Mouse (Mus musculus) stomach, embryonic 14.5 days (tissue): ENCODE results near the gene Khdrbs1. TPM values are rescaled to one million over a fixed set of nuclear protein-coding genes. Genes with fewer than 3 reads are reported as not detected.
A peak's percentile ranks its signal among the peaks of the same experiment; 100 is the strongest.

Experiments used
- ATAC-seq: fragments of 200-750 bp; cut with Nextera tagmentation; 2 replicates; pipeline ENCODE4 v1.8.0; 2017; ENCODE audit warnings: low read depth, moderate TSS enrichment; ENCODE audit not compliant: insufficient number of reproducible peaks, insufficient read depth, low FRiP score
- H3K27ac ChIP-seq: fragments of 300-500 bp; sonication (generic); 2 replicates; pipeline ENCODE4 v1.5.1; 2014; ENCODE audit warnings: mild to moderate bottlenecking, low read length, moderate library complexity, mixed read lengths
- H3K27me3 ChIP-seq: fragments of 300-500 bp; sonication (generic); 2 replicates; pipeline ENCODE4 v1.6.1; 2014; ENCODE audit warnings: low read length, control low read depth, mixed read lengths; ENCODE audit not compliant: control insufficient read depth, insufficient read depth
- H3K36me3 ChIP-seq: fragments of 300-500 bp; sonication (generic); 2 replicates; pipeline ENCODE4 v1.6.1; 2014; ENCODE audit warnings: mild to moderate bottlenecking, control low read depth, low read length, moderate library complexity, mixed read lengths; ENCODE audit not compliant: control insufficient read depth, insufficient read depth
- H3K4me1 ChIP-seq: fragments of 300-500 bp; sonication (generic); 2 replicates; pipeline ENCODE4 v1.6.1; 2014; ENCODE audit warnings: low read length, control low read depth, mixed read lengths; ENCODE audit not compliant: control insufficient read depth, insufficient read depth
- H3K4me2 ChIP-seq: fragments of 300-500 bp; sonication (generic); replicated peaks from 2 replicates; pipeline ENCODE4 v1.6.1; 2014; ENCODE audit warnings: low read depth, low read length, control low read depth
- H3K4me3 ChIP-seq: fragments of 300-500 bp; sonication (generic); 2 replicates; pipeline ENCODE4 v1.5.1; 2014; ENCODE audit warnings: low read depth, low read length, control low read depth
- H3K9ac ChIP-seq: fragments of 300-500 bp; sonication (generic); replicated peaks from 2 replicates; pipeline ENCODE4 v1.6.1; 2014; ENCODE audit warnings: low read depth, mild to moderate bottlenecking, control low read depth, low read length, moderate library complexity, mixed read lengths
- H3K9me3 ChIP-seq: fragments of 300-500 bp; sonication (generic); 2 replicates; pipeline ENCODE4 v1.6.1; 2016; ENCODE audit warnings: low read depth, low read length, control low read depth; ENCODE audit not compliant: control insufficient read depth
- WGBS: fragments of 180-500 bp; shearing (Covaris S2); extraction: QIAGEN DNeasy Blood & Tissue Kit; methylation state at CpG from one replicate; pipeline ENCODE4 v1.1.7; 2014; 5-methylcytosine and 5-hydroxymethylcytosine counted together
- polyA plus RNA-seq: library from polyadenylated mRNA; unstranded; fragments of >200 nt; fragmentation: Nextera tagmentation; extraction: Ambion mirVana; gene quantifications from 2 replicates; pipeline ENCODE4 v1.2.1, GENCODE M21; 2014

Khdrbs1 gene
- polyA plus RNA-seq, 1 experiment from 2014 or later, result 95.5 TPM

DNA sequence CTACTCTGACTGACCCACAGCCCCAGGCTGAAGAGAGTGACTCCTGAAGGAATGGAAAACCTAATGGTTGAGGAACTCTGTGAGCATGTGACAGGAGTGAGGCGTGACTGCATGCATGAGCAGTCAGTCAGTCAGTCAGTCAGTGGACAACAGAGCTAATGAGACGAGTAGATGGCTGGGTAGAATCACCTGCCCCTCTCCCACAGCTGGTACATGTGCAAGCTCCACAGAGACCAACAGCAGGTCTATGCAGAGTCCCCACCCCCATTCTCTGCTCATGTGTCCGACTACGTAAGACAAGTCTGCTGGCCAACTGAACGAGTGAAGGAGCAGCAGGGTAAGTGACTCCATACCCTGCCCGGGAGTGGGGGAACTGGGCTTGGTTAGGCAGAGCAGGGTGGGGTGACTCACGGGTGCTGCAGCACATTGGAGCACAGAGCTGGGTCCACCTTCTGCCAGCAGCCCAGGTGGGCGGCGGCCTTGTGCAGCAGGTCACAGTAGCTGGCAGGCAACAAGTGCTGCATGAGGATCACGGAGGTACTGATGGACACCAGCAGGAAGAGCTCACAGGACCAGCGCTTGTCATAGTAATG lies 58.1 kb downstream of the Khdrbs1 start:
- no peaks in the 10 kb centered on the region for H3K9me3 ChIP-seq
- no peaks in the 10 kb centered on the region for H3K27me3 ChIP-seq
- ATAC-seq, result no peak; the same call in 1 of the 2 replicates
- H3K4me3 ChIP-seq, result no peak overlapping the region
- H3K9ac ChIP-seq, result no peak overlapping the region
- 90% methylated on average over 11 of the region's 11 CpGs for WGBS
- no peak overlapping the region for H3K27ac ChIP-seq
- H3K4me2 ChIP-seq, result no peak overlapping the region
- no peaks in the 10 kb centered on the region for H3K4me1 ChIP-seq
- H3K36me3 ChIP-seq, result peaks cover 60% of the 10 kb centered on the region

DNA sequence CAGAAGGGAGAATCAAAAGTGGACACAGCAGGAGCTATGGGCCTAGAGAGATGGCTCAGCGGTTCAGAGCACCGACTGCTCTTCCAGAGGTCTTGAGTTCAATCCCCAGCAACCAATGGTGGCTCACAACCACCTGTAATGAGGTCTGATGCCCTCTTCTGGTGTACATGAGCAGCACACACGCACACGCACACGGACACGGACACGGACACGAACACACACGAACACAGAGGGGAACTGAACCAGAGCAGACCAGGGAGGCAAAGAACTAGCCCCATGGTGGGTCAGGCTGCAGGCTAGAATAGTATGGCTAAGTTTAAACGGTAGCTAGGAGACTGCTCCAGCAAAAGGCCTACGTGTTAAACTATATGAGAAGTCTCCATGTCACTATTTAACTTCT lies 60.3 kb downstream of the Khdrbs1 start:
- H3K27ac ChIP-seq, result no peak overlapping the region
- 96% methylated on average over 11 of the region's 11 CpGs for WGBS
- no peaks in the 10 kb centered on the region for H3K27me3 ChIP-seq
- no peaks in the 10 kb centered on the region for H3K4me1 ChIP-seq
- H3K4me3 ChIP-seq, result no peak overlapping the region
- no peak for ATAC-seq
- no peak overlapping the region for H3K4me2 ChIP-seq
- no peak overlapping the region for H3K9ac ChIP-seq
- H3K9me3 ChIP-seq, result no peaks in the 10 kb centered on the region
- H3K36me3 ChIP-seq, result peaks cover 61% of the 10 kb centered on the region

DNA sequence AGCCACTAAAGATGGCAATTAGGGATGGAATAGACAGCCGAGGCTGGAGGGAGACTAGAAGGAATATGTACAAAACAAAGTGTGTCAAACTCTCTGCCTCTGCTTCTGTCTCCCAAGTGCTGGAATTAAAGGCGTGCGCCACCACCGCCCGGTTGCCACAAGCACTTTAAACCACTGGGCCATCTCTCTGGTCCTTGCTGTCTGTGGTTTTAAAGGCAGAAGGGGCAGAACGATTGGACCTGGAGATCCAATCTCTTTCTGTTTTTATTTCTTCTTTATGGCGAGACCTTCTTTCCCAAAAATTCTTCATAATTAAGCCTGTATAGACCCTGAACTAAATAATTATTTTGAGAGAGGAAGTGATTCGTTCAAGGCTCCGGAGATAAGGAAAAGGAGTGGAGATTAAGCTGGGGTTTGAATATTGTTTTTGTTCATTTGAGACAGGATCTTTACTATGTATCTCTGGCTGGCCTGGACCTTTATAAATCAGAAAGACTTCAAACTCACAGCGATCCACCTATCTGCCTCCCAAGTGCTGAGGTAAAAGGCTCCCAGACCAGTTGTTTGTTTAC lies 69.1 kb downstream of the Khdrbs1 start:
- Histone ChIP-seq H3K4me3 (peak overlapping the region; percentile 68), H3K9me3 (no peaks in the 10 kb centered on the region), H3K4me2 (peak overlapping the region; percentile 73), H3K27ac (peak overlapping the region; percentile 95; the same call in 1 of the 2 replicates), H3K36me3 (peaks cover 14% of the 10 kb centered on the region), H3K27me3 (no peaks in the 10 kb centered on the region), H3K4me1 (peaks cover 9% of the 10 kb centered on the region; the same call in 1 of the 2 replicates), H3K9ac (peak overlapping the region; percentile 86)
- ATAC-seq, result no peak
- 6% methylated on average over 10 of the region's 10 CpGs for WGBS

DNA sequence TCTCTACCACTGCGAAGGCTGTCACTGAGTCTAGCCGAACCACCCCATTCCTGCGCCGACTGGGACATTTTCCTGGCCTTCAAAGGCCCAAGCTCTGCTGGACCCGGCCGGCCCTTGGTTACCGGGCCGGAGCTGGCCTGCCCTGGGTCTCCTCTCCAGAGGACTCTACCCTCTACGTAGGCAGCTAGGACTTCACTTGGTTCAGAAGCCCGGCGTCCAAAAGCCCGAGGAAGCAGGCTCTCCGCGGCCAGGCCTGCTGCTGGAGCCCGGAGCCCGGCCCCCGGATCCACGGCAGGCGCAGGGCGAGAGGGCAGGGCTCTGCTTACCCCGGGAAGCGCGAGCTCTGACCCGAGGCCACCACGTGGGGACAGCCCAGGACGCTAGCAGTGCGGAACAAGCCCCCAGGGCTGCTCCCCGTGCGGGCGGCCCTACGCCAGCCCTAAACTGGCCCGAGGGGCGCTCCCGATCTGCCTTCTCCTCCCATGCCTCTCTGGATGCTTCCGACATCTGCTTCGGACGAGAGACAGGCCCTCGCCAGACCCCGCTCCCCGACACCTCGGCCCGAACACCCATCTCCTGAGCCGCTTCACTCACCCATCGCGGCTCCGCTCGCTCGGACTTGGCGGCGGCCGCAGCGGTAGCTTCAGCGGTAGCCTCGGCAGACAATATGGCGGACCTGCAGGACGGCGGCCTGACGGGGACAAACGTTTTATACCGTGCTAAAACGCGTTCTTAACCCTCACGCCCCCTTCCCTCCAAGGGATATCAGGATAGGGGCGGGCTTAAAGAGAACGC lies 69.8 kb downstream of the Khdrbs1 start, which contains the start of gene Kpna6:
Gene Kpna6, minus strand, starts transcription at position 685 of the 795 bp plus-strand sequence.
- WGBS, result under 1% methylated on average over 65 of the region's 65 CpGs
- peak; percentile 90 for ATAC-seq

DNA sequence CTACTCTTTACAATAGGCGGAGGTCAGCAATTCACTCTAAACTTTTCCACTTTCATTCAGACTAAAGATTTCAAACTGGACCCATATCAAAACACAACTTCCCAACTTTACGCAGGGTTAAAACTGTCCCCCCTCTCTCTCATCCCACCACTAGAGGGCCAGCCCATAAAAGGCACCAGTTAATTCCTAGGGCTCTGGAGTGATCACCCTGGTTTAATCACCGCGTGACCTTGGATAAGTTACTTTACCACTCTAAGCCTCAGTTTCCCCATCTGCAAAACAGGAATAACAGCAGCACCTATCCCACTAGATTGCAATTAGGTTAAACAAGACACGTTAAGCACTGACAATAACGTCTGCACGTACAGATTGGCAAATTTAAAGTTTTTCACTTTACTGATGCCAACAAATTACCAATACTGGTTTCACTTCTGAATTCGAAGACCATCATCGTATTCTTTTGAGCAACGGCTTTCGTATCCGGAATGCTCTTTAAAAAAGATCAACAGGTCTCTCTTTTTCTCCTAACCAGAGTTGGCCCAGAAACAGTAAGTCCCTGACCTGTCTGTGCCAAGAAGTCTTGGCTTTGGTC lies 70.5 kb downstream of the Khdrbs1 start:
- H3K4me3 ChIP-seq, result peak overlapping the region; percentile 68
- H3K27me3 ChIP-seq, result no peaks in the 10 kb centered on the region
- no peaks in the 10 kb centered on the region for H3K9me3 ChIP-seq
- H3K9ac ChIP-seq, result peak overlapping the region; percentile 86
- WGBS, result 7% methylated on average over 12 of the region's 12 CpGs
- peaks cover 9% of the 10 kb centered on the region for H3K36me3 ChIP-seq
- 0 out of 2 replicates have a peak, but pooled peaks have one; percentile 48 for ATAC-seq
- H3K4me1 ChIP-seq, result peaks cover 9% of the 10 kb centered on the region; the same call in 1 of the 2 replicates
- peak overlapping the region; percentile 73 for H3K4me2 ChIP-seq
- H3K27ac ChIP-seq, result peak overlapping the region; percentile 95

More for the DNA sequence above, 69.8 kb downstream of the Khdrbs1 start, which contains the start of gene Kpna6:
- Histone ChIP-seq H3K9ac (peak within 1 kb of the TSS; percentile 86), H3K4me2 (peak within 1 kb of the TSS; percentile 73), H3K27ac (peak within 1 kb of the TSS; percentile 95), H3K27me3 (no peaks in the 10 kb centered on the region), H3K4me1 (peaks cover 9% of the 10 kb centered on the region; the same call in 1 of the 2 replicates), H3K4me3 (peak within 1 kb of the TSS; percentile 68), H3K36me3 (peaks cover 14% of the 10 kb centered on the region), H3K9me3 (no peaks in the 10 kb centered on the region)

DNA sequence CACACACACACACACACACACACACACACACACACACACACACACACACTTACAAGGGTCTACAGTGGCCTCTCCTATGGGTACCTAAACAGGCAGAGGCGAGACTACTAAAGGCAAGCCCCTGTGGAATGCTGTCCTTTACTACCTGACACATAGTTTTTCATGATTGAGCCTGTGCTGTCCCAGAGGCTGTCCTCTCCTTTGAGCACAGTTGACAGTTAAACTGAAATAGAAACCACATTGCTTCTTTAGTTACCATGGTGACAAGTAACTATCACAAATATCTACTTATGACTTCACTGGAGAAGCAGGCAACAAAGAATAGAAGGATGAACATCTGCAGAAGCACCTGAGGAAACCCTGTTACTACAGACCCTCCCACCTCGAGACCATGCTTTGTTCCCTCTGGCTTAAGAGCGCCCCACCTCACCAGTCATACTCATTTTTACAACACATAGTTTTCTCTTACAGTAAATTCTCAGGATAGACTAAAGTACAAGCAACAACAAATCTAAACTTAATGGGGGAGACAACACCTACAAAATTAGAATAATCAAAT lies 79.8 kb downstream of the Khdrbs1 start:
- Histone ChIP-seq H3K4me1 (no peaks in the 10 kb centered on the region), H3K36me3 (peaks cover 42% of the 10 kb centered on the region), H3K27ac (no peak overlapping the region), H3K27me3 (no peaks in the 10 kb centered on the region), H3K4me3 (no peak overlapping the region), H3K4me2 (no peak overlapping the region), H3K9ac (no peak overlapping the region), H3K9me3 (no peaks in the 10 kb centered on the region)
- ATAC-seq, result no peak
- 79% methylated on average over 3 of the region's 3 CpGs for WGBS

DNA sequence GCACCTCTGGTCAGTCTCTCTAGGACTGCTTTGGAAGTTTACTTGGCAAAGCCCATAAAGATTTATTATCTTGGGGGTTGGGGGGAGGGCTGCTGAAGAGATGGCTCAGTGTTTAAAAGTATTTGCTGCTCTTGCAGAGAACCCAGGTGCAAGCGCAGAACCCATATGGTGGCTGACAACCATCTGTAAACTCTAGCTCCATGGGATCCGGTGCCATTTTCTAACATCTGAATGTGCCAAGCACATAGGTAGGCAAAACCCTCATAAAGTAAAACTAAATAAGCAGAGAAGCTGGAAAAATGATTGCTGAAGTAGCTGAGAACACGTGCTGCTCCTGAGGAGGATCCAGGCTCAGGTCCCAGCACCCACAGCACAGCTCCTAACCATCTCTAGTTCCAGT lies 80.5 kb downstream of the Khdrbs1 start:
- Histone ChIP-seq H3K9me3 (no peaks in the 10 kb centered on the region), H3K27me3 (no peaks in the 10 kb centered on the region), H3K4me3 (no peak overlapping the region), H3K9ac (no peak overlapping the region), H3K27ac (no peak overlapping the region), H3K36me3 (peaks cover 48% of the 10 kb centered on the region), H3K4me1 (no peaks in the 10 kb centered on the region), H3K4me2 (no peak overlapping the region)
- 71% methylated on average over 3 of the region's 3 CpGs for WGBS
- no peak for ATAC-seq

DNA sequence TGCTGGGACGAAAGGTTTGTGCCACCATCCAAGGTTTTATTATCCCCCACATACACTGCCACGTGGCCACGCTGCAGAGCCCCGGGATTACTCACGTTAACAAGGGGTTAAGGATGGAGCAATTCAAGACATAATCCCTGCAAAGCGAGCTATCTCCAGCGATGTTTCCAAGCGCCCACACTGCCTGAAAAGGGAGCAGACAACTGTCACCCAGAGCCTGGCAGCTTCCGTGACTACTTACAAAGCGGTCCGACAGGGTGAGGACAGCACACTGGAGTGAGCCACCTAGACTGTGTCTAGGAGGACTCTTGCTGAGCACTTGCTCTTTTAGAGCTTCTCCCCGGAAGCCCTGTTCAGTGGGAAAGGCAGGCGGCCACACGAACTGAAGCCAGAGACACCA lies 87.3 kb downstream of the Khdrbs1 start:
- Histone ChIP-seq H3K27ac (no peak overlapping the region), H3K36me3 (peaks cover 77% of the 10 kb centered on the region), H3K4me2 (no peak overlapping the region), H3K9me3 (no peaks in the 10 kb centered on the region), H3K9ac (no peak overlapping the region), H3K4me1 (no peaks in the 10 kb centered on the region), H3K4me3 (no peak overlapping the region), H3K27me3 (no peaks in the 10 kb centered on the region)
- no peak for ATAC-seq
- WGBS, result 94% methylated on average over 14 of the region's 14 CpGs
